Mouse (Mus musculus) CH12.LX (cell line): ENCODE data around the gene Sept1. TPM values are rescaled to one million over a fixed set of nuclear protein-coding genes. Genes with fewer than 3 reads are reported as not detected.
A peak's percentile ranks its signal among the peaks of the same experiment; 100 is the strongest.

Experiments used
- DNase-seq: peaks from one replicate; pipeline ENCODE4 v3.0.0-alpha.2; 2013; ENCODE audit errors: extremely low read depth
- H3K27ac ChIP-seq: 2 replicates; pipeline ENCODE4 v1.5.1; 2012; ENCODE audit warnings: low read depth, mild to moderate bottlenecking, control low read depth, moderate library complexity; ENCODE audit not compliant: insufficient read depth
- H3K27me3 ChIP-seq: replicated peaks from 2 replicates; pipeline ENCODE3; 2012; ENCODE audit warnings: inconsistent platforms
- H3K36me3 ChIP-seq, 2 experiments: replicated peaks in 1 of 2; 2 replicates each; pipeline versions ENCODE3 to v1.6.1; 2012; ENCODE audit warnings: inconsistent platforms in 1 of 2, low read length in 1 of 2, mild to moderate bottlenecking in 1 of 2, mixed read lengths in 1 of 2, moderate library complexity in 1 of 2; ENCODE audit not compliant: control insufficient read depth in 1 of 2, insufficient read depth in 1 of 2
- H3K4me1 ChIP-seq, 2 experiments: 2 replicates each; pipeline ENCODE4 v1.6.1; 2012; ENCODE audit warnings: inconsistent platforms in 1 of 2, moderate library complexity in 1 of 2; ENCODE audit not compliant: insufficient read depth in 2 of 2, control insufficient read depth in 1 of 2
- H3K4me2 ChIP-seq: 2 replicates; pipeline ENCODE4 v1.6.1; 2012; ENCODE audit warnings: low read depth, mild to moderate bottlenecking, control low read depth; ENCODE audit not compliant: poor library complexity, insufficient read depth, severe bottlenecking
- H3K4me3 ChIP-seq, 3 experiments: fragments of 150-350 bp in 1 of 3; sonication (generic) in 1 of 3; replicated peaks in 1 of 3; 2 replicates each; pipeline versions ENCODE3 to v1.5.1; 2011 to 2012; ENCODE audit warnings: low read depth in 2 of 3, low read length in 2 of 3, mild to moderate bottlenecking in 2 of 3, moderate library complexity in 2 of 3, control low read depth in 1 of 3, improper control_type of control experiment in 1 of 3, inconsistent platforms in 1 of 3, mixed read lengths in 1 of 3; ENCODE audit not compliant: poor library complexity in 1 of 3
- H3K79me2 ChIP-seq: replicated peaks from 2 replicates; pipeline ENCODE4 v1.6.1; 2012; ENCODE audit warnings: mild to moderate bottlenecking, moderate library complexity; ENCODE audit not compliant: control insufficient read depth, poor library complexity, insufficient read depth, severe bottlenecking; ENCODE audit errors: extremely low read depth
- H3K9ac ChIP-seq: 2 replicates; pipeline ENCODE4 v1.6.1; 2012; ENCODE audit warnings: low read depth, mild to moderate bottlenecking, control low read depth, moderate library complexity; ENCODE audit not compliant: insufficient read depth
- H3K9me3 ChIP-seq: replicated peaks from 2 replicates; pipeline ENCODE3; 2012; ENCODE audit warnings: low read length, inconsistent platforms, mixed read lengths
- BHLHE40 ChIP-seq: IDR thresholded peaks from 2 replicates; pipeline ENCODE4 v1.6.1; 2011; ENCODE audit warnings: mild to moderate bottlenecking, low read depth, low read length, improper control_type of control experiment
- CHD1 ChIP-seq: IDR thresholded peaks from 2 replicates; pipeline ENCODE4 v1.6.1; 2012; ENCODE audit warnings: low read depth, low read length, improper control_type of control experiment, inconsistent platforms
- CHD2 ChIP-seq: IDR thresholded peaks from 2 replicates; pipeline ENCODE4 v1.6.1; 2011; ENCODE audit warnings: low read length, improper control_type of control experiment
- CTCF ChIP-seq, 2 experiments: IDR thresholded peaks in 1 of 2; conservative IDR thresholded peaks in 1 of 2; 2 replicates each; pipeline ENCODE4 v1.5.1; 2011 to 2012; ENCODE audit warnings: low read depth in 2 of 2, low read length in 2 of 2, improper control_type of control experiment in 1 of 2, inconsistent platforms in 1 of 2, mild to moderate bottlenecking in 1 of 2, moderate library complexity in 1 of 2
- E2F4 ChIP-seq: IDR thresholded peaks from 2 replicates; pipeline ENCODE4 v1.6.1; 2011; ENCODE audit warnings: low read depth, low read length, improper control_type of control experiment; ENCODE audit not compliant: insufficient replicate concordance
- ELF1 ChIP-seq: IDR thresholded peaks from 2 replicates; pipeline ENCODE4 v1.6.1; 2014; ENCODE audit warnings: low read depth, mild to moderate bottlenecking, inconsistent platforms, low read length, improper control_type of control experiment
- EP300 ChIP-seq: IDR thresholded peaks from 2 replicates; pipeline ENCODE4 v1.6.1; 2011; ENCODE audit warnings: low read length, improper control_type of control experiment
- ETS1 ChIP-seq: conservative IDR thresholded peaks from 2 replicates; pipeline ENCODE4 v1.6.1; 2012; ENCODE audit warnings: low read depth, mild to moderate bottlenecking, inconsistent platforms, low read length, improper control_type of control experiment, moderate library complexity
- GABPA ChIP-seq: IDR thresholded peaks from 2 replicates; pipeline ENCODE4 v1.6.1; 2012; ENCODE audit warnings: low read depth, low read length, improper control_type of control experiment, inconsistent platforms; ENCODE audit not compliant: insufficient replicate concordance
- HCFC1 ChIP-seq: IDR thresholded peaks from 2 replicates; pipeline ENCODE4 v1.6.1; 2012; ENCODE audit warnings: low read depth, mild to moderate bottlenecking, inconsistent platforms, low read length, improper control_type of control experiment
- IRF4 ChIP-seq: IDR thresholded peaks from 2 replicates; pipeline ENCODE4 v1.6.1; 2014; ENCODE audit warnings: low read depth, mild to moderate bottlenecking, inconsistent platforms, low read length, improper control_type of control experiment
- JUN ChIP-seq: IDR thresholded peaks from 2 replicates; pipeline ENCODE4 v1.6.1; 2011; ENCODE audit warnings: low read depth, mild to moderate bottlenecking, low read length, improper control_type of control experiment, moderate library complexity; ENCODE audit not compliant: insufficient read depth
- JUND ChIP-seq: conservative IDR thresholded peaks from 2 replicates; pipeline ENCODE4 v1.6.1; 2011; ENCODE audit warnings: low read depth, low read length, improper control_type of control experiment
- KAT2A ChIP-seq: IDR thresholded peaks from 2 replicates; pipeline ENCODE4 v1.6.1; 2012; ENCODE audit warnings: low read length, improper control_type of control experiment, inconsistent platforms; ENCODE audit not compliant: insufficient replicate concordance
- MAFK ChIP-seq: IDR thresholded peaks from 2 replicates; pipeline ENCODE4 v1.6.1; 2011; ENCODE audit warnings: low read length, improper control_type of control experiment; ENCODE audit not compliant: insufficient replicate concordance
- MAX ChIP-seq: IDR thresholded peaks from 2 replicates; pipeline ENCODE4 v1.6.1; 2011; ENCODE audit warnings: low read length, improper control_type of control experiment
- MAZ ChIP-seq: IDR thresholded peaks from 2 replicates; pipeline ENCODE4 v1.6.1; 2012; ENCODE audit warnings: low read depth, mild to moderate bottlenecking, inconsistent platforms, low read length, improper control_type of control experiment, moderate library complexity
- MEF2A ChIP-seq: IDR thresholded peaks from 2 replicates; pipeline ENCODE4 v1.6.1; 2014; ENCODE audit warnings: low read depth, mild to moderate bottlenecking, inconsistent platforms, low read length, improper control_type of control experiment, borderline replicate concordance
- MXI1 ChIP-seq: IDR thresholded peaks from 2 replicates; pipeline ENCODE4 v1.6.1; 2011; ENCODE audit warnings: mild to moderate bottlenecking, low read depth, low read length, improper control_type of control experiment
- MYC ChIP-seq: IDR thresholded peaks from 2 replicates; pipeline ENCODE4 v1.6.1; 2011; ENCODE audit warnings: low read depth, mild to moderate bottlenecking, improper control_type of control experiment, low read length
- NELFE ChIP-seq: IDR thresholded peaks from 2 replicates; pipeline ENCODE4 v1.6.1; 2011; ENCODE audit warnings: low read depth, low read length, improper control_type of control experiment
- NRF1 ChIP-seq: IDR thresholded peaks from 2 replicates; pipeline ENCODE4 v1.6.1; 2014; ENCODE audit warnings: low read depth, mild to moderate bottlenecking, inconsistent platforms, low read length, improper control_type of control experiment, moderate library complexity
- PAX5 ChIP-seq: IDR thresholded peaks from 2 replicates; pipeline ENCODE4 v1.6.1; 2012; ENCODE audit warnings: low read length, inconsistent platforms, mixed read lengths
- POLR2A ChIP-seq: IDR thresholded peaks from 2 replicates; pipeline ENCODE4 v1.6.1; 2011; ENCODE audit warnings: low read depth, mild to moderate bottlenecking, improper control_type of control experiment, low read length
- POLR2AphosphoS2 ChIP-seq: IDR thresholded peaks from 2 replicates; pipeline ENCODE4 v1.6.1; 2011; ENCODE audit warnings: low read depth, low read length, improper control_type of control experiment
- RAD21 ChIP-seq: IDR thresholded peaks from 2 replicates; pipeline ENCODE4 v1.6.1; 2011; ENCODE audit warnings: low read depth, mild to moderate bottlenecking, low read length, improper control_type of control experiment, moderate library complexity
- RCOR1 ChIP-seq: conservative IDR thresholded peaks from 2 replicates; pipeline ENCODE4 v1.6.1; 2012; ENCODE audit warnings: low read depth, mild to moderate bottlenecking, inconsistent platforms, low read length, improper control_type of control experiment
- SIN3A ChIP-seq: IDR thresholded peaks from 2 replicates; pipeline ENCODE4 v1.6.1; 2012; ENCODE audit warnings: low read length, improper control_type of control experiment, inconsistent platforms
- SMC3 ChIP-seq: IDR thresholded peaks from 2 replicates; pipeline ENCODE4 v1.6.1; 2011; ENCODE audit warnings: low read depth, low read length, improper control_type of control experiment
- TBP ChIP-seq: conservative IDR thresholded peaks from 2 replicates; pipeline ENCODE4 v1.6.1; 2011; ENCODE audit warnings: low read depth, low read length, improper control_type of control experiment
- TCF12 ChIP-seq: IDR thresholded peaks from 2 replicates; pipeline ENCODE4 v1.6.1; 2014; ENCODE audit warnings: low read depth, mild to moderate bottlenecking, inconsistent platforms, low read length, improper control_type of control experiment
- UBTF ChIP-seq: IDR thresholded peaks from 2 replicates; pipeline ENCODE4 v1.6.1; 2012; ENCODE audit warnings: low read depth, mild to moderate bottlenecking, inconsistent platforms, low read length, improper control_type of control experiment, moderate library complexity
- USF1 ChIP-seq: IDR thresholded peaks from 2 replicates; pipeline ENCODE4 v1.6.1; 2014; ENCODE audit warnings: low read depth, mild to moderate bottlenecking, inconsistent platforms, low read length, improper control_type of control experiment
- USF2 ChIP-seq: conservative IDR thresholded peaks from 2 replicates; pipeline ENCODE4 v1.6.1; 2011; ENCODE audit warnings: low read depth, low read length, improper control_type of control experiment
- ZC3H11A ChIP-seq: IDR thresholded peaks from 2 replicates; pipeline ENCODE4 v1.6.1; 2012; ENCODE audit warnings: low read depth, mild to moderate bottlenecking, inconsistent platforms, low read length, improper control_type of control experiment
- ZKSCAN1 ChIP-seq: IDR thresholded peaks from 2 replicates; pipeline ENCODE4 v1.6.1; 2012; ENCODE audit warnings: low read depth, inconsistent platforms, low read length, improper control_type of control experiment, borderline replicate concordance
- ZMIZ1 ChIP-seq: IDR thresholded peaks from 2 replicates; pipeline ENCODE4 v1.6.1; 2012; ENCODE audit warnings: low read depth, mild to moderate bottlenecking, inconsistent platforms, low read length, improper control_type of control experiment
- ZNF384 ChIP-seq: IDR thresholded peaks from 2 replicates; pipeline ENCODE4 v1.6.1; 2012; ENCODE audit warnings: low read depth, low read length, improper control_type of control experiment, inconsistent platforms
- dilution Hi-C: fragments of 300-500 bp; cut with MboI; formaldehyde crosslinking; loops from 2 replicates; pipeline ENCODE4 v1.14.3; 2020; ENCODE audit warnings: low sequenced_read_pairs; ENCODE audit not compliant: extremely low pct_unique_long_range_greater_than_20kb, extremely low pct_ligation_motif_present
- in situ Hi-C: fragments of 300-500 bp; cut with MboI; formaldehyde crosslinking; loops from 3 replicates; pipeline ENCODE4 v1.14.3; 2019; ENCODE audit warnings: low sequenced_read_pairs, low pct_ligation_motif_present, low pct_unique_long_range_greater_than_20kb, mixed read lengths
- polyA plus RNA-seq: library from polyadenylated mRNA; unstranded; fragments of >175 nt; gene quantifications from 2 replicates; pipeline ENCODE4 v1.2.1, GENCODE M21; 2012; ENCODE audit warnings: low read depth; ENCODE audit not compliant: insufficient read length
- total RNA-seq, 2 experiments: library from RNA; depleted of rRNA; stranded (reverse); fragments of 300-350 nt in 1 of 2; fragments of >200 nt in 1 of 2; gene quantifications; 2 replicates each; pipeline ENCODE4 v1.2.3; 2012 to 2014

Gene Sept1
- total RNA-seq (2012; rRNA removed) (73.8 and 92.3 TPM in 2 replicates), total RNA-seq (2014; rRNA removed) (42.1 and 42.7 TPM in 2 replicates), polyA plus RNA-seq (147 and 171 TPM in 2 replicates)

GRCm38 (mm10) chr7:127232622-127233367 is at the start of gene Sept1, which contains the start of gene Zfp553:
Gene Sept1 (minus strand): TSS chr7:127233130.
Gene Zfp553 (plus strand): TSS chr7:127233061.
- peak within 1 kb of the TSS; percentile 44 for H3K27ac ChIP-seq
- no peaks in the 10 kb centered on the region for H3K9me3 ChIP-seq
- H3K4me3 ChIP-seq: peak within 1 kb of the TSS; percentile 94 to 98 (median 97)
- peaks cover 31% of the 10 kb centered on the region for H3K79me2 ChIP-seq
- dilution Hi-C loops: no loop called here
- H3K4me2 ChIP-seq: peak within 1 kb of the TSS; percentile 87
- no peaks in the 10 kb centered on the region for H3K27me3 ChIP-seq
- TF ChIP-seq ZNF384 (0 out of 2 replicates have a peak, but pooled peaks have one; percentile 20), USF1 (no peak), BHLHE40 (no peak; the same call in 1 of the 2 replicates), SMC3 (no peak), KAT2A (0 out of 2 replicates have a peak, but pooled peaks have one; percentile 62), TBP (no peak), POLR2AphosphoS2 (peak; percentile 72), NRF1 (peak; percentile 38; the same call in 1 of the 2 replicates), HCFC1 (peak; percentile 74), MEF2A (peak; percentile 65), MAX (peak; percentile 83), E2F4 (no peak), JUN (no peak), NELFE (no peak; the same call in none of the 2 replicates), GABPA (no peak), MAZ (peak; percentile 78), RCOR1 (no peak), SIN3A (peak; percentile 79), ZMIZ1 (peak; percentile 81), JUND (no peak), MYC (no peak; the same call in 1 of the 2 replicates), CHD1 (no peak), MAFK (no peak), TCF12 (peak; percentile 71), ZKSCAN1 (no peak), EP300 (no peak), ELF1 (peak; percentile 86), RAD21 (no peak), UBTF (peak; percentile 73; the same call in 1 of the 2 replicates), ZC3H11A (no peak), CHD2 (peak; percentile 80), MXI1 (peak; percentile 96), IRF4 (peak; percentile 41), USF2 (no peak), PAX5 (no peak), ETS1 (no peak), POLR2A (peak; percentile 75), CTCF (conservative IDR thresholded peaks at IDR 0.05 in 1 of 2, IDR thresholded peaks at IDR 0.05 in 1 of 2; ENCODE audit: low read depth in 2 of 2, low read length in 2 of 2) (no peak)
- peak within 1 kb of the TSS; percentile 61 for H3K9ac ChIP-seq
- H3K4me1 ChIP-seq: peaks cover 4 to 43% of the 10 kb centered on the region in 2 experiments; a peak in 3 of 4 replicates
- peaks cover 29 to 58% of the 10 kb centered on the region in 2 experiments for H3K36me3 ChIP-seq
- peak; percentile 65 for DNase-seq
- in situ Hi-C loops: no loop called here
